Mouse (Mus musculus): ENCODE measurements around the gene Trim31. TPM values are rescaled to one million over a fixed set of nuclear protein-coding genes. Genes with fewer than 3 reads are reported as not detected.
"Not testable (repeated sequence)": the region's sequence is repeated elsewhere in the genome, so short reads cannot be mapped to it uniquely, and the experiment has no call there.

Gene Trim31
- polyA plus RNA-seq, 1 experiment from 2014 or later: not detected

DNA sequence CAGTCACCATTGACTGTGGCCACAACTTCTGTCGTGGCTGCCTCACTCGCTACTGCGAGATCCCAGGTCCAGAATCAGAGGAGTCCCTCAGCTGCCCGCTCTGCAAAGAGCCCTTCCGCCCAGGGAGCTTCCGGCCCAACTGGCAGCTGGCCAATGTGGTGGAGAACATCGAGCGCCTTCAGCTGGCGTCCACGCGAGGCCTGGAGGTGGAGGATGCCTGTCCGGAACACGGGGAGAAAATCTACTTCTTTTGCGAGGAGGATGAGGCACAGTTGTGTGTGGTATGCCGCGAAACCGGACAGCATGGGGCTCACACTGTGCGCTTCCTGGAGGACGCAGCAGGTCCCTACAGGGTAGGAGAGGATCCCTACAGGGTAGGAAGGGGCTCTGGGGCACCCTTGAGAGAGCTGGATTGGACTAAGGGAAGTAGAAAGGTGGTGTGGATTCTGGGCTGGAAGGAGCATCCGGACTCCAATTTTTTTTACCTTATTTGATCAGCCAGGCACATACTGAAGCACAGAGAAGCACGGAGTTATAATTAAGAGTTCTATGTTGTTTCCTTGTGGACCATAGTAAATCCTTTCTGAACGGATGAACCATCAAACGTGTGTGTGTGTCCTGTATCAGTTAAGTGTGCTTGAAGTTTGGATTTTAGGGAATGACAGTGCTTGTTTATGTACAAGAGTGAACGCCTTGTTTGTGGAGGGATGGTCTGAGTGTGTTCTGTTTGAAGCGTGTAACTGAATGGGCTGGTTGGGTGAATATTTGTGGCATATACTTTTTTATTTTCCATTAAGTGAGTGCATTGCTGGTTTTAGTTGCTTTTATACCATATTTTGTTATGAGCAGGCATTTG is 27.7 kb upstream of the Trim31 start:
- H3K4me1 ChIP-seq (replicated peaks): peaks cover 7% of the 10 kb centered on the region
- no peaks in the 10 kb centered on the region for H3K9me3 ChIP-seq
- 78% methylated on average over 25 of the region's 25 CpGs for WGBS
- no peak overlapping the region for H3K4me3 ChIP-seq (replicated peaks)
- no peak overlapping the region for H3K9ac ChIP-seq (replicated peaks)
- no peak overlapping the region for H3K27ac ChIP-seq
- no peak overlapping the region for H3K4me2 ChIP-seq (replicated peaks)
- no peak for ATAC-seq
- peaks cover 17% of the 10 kb centered on the region for H3K27me3 ChIP-seq
- H3K36me3 ChIP-seq: no peaks in the 10 kb centered on the region

- no peak overlapping the region for H3K4me3 ChIP-seq (replicated peaks)
- no peaks in the 10 kb centered on the region for H3K36me3 ChIP-seq
- WGBS: 77% methylated on average over 4 of the region's 4 CpGs
- no peak overlapping the region for H3K9ac ChIP-seq (replicated peaks)
- ATAC-seq: no peak
- no peak overlapping the region for H3K27ac ChIP-seq
- no peaks in the 10 kb centered on the region for H3K4me1 ChIP-seq (replicated peaks)
- H3K9me3 ChIP-seq: no peaks in the 10 kb centered on the region
- no peaks in the 10 kb centered on the region for H3K27me3 ChIP-seq
- no peak overlapping the region for H3K4me2 ChIP-seq (replicated peaks)
Measured at GRCm38 (mm10) chr17:36874636-36875035, 23.3 kb upstream of the Trim31 start.

- H3K4me2 ChIP-seq (replicated peaks): no peak overlapping the region
- H3K9me3 ChIP-seq: no peaks in the 10 kb centered on the region
- no peaks in the 10 kb centered on the region for H3K27me3 ChIP-seq
- H3K4me1 ChIP-seq (replicated peaks): no peaks in the 10 kb centered on the region
- H3K9ac ChIP-seq (replicated peaks): no peak overlapping the region
- H3K27ac ChIP-seq: no peak overlapping the region
- H3K36me3 ChIP-seq: no peaks in the 10 kb centered on the region
- 85% methylated on average over 2 of the region's 2 CpGs for WGBS
- no peak overlapping the region for H3K4me3 ChIP-seq (replicated peaks)
- no peak for ATAC-seq
Measured at GRCm38 (mm10) chr17:36883350-36883749, 14.6 kb upstream of the Trim31 start.

DNA sequence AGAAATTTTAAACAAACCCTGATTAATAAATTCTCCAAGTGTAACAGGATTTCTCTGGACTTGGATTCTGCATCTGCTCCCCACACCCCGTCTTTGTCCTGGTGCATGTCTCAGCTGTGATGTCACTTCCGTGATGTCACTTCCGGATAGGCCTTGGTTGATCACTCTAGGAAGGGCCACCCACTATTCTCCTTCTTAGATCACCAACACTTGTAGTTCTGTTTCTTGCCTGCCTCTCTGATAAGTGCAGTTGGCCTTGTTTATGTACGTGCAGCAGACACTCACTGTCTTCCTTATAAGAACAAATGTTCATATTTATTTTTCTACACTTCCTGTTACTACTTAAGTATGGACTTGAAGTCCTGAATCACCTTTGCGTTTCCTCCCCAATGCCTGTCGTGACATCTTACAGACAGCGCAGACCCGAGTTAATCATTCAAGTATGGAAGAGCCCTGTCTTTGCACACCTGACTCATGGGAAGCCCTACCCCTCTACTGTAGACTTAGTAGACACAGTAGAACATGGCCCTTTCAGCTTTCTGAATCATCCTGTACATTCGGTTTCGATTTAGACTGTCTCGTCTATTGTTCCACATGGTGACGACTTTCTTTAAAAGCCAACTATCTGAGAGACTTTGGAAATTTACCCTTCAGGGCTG is 12.7 kb upstream of the Trim31 start:
- Histone ChIP-seq H3K27me3 (no peaks in the 10 kb centered on the region), H3K4me3 (replicated peaks) (no peak overlapping the region), H3K27ac (no peak overlapping the region), H3K36me3 (no peaks in the 10 kb centered on the region), H3K4me1 (replicated peaks) (no peaks in the 10 kb centered on the region), H3K4me2 (replicated peaks) (no peak overlapping the region), H3K9ac (replicated peaks) (no peak overlapping the region), H3K9me3 (no peaks in the 10 kb centered on the region)
- no peak for ATAC-seq
- WGBS: 94% methylated on average over 12 of the region's 12 CpGs

DNA sequence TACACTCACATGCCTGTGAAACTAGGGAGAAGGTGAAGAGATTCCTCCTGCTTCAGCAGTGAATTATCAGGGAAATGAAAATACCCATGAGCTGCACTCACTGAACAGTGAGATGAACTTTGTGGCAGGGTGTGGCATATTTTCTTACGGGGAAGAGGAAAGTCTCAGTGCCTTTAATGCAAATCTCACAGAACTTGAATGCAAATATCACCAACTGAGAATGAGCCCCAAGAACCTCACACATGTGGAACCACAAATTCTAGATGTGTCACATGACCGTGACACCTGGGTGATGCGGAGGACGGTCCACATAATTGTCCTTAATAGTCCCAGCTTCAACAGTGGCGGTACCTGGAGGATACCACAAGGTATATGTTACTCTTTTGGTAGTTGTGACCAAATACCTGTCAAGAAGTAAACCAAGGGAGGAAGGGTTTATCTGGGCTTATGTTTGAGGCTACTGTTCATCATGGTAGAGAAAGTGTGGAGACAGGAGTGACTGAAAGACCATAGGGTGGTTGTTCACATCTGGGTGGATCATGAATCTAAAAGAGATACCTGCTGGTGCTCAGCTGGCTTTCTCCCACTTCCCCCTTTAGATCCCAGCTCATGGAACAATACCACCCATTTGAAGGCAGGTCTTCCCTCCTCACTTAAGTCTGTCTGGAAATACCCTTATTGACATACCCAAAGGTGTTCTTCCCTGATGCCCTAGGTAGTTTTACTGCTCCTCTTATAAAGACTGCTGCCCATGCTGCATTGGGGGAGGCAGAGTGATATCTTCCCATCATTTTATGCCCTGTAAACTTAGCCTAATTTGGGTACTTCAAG is 7.6 kb upstream of the Trim31 start, which contains the start of gene Trim40:
Gene Trim40 (minus strand): TSS at position 51 of the 831 bp plus-strand sequence.
- ATAC-seq: no peak
- Histone ChIP-seq H3K27ac (no peak within 1 kb of the TSS), H3K9ac (replicated peaks) (no peak within 1 kb of the TSS), H3K9me3 (no peaks in the 10 kb centered on the region), H3K4me3 (replicated peaks) (no peak within 1 kb of the TSS), H3K4me1 (replicated peaks) (no peaks in the 10 kb centered on the region), H3K36me3 (no peaks in the 10 kb centered on the region), H3K4me2 (replicated peaks) (no peak within 1 kb of the TSS), H3K27me3 (peaks cover 4% of the 10 kb centered on the region; the same call in 1 of the 2 replicates)
- WGBS: 89% methylated on average over 5 of the region's 5 CpGs

DNA sequence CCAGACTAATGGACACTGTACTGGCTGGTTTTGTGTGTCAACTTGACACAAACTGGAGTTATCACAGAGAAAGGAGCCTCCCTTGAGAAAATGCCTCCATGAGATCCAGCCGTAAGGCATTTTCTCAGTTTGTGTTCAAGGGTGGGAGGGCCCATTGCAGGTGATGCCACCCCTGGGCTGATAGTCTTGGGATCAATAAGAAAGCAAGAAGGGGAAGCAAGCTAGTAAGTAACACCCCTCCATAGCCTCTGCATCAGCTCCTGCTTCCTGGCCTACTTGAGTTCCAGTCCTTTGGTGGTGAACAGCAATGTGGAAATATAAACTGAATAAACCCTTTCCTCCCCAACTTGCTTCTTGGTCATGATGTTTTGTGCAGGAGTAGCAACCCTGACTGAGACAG is 6.4 kb upstream of the Trim31 start:
- not testable (repeated sequence) for H3K9ac ChIP-seq (replicated peaks); H3K27me3 ChIP-seq; H3K4me3 ChIP-seq (replicated peaks); H3K27ac ChIP-seq; H3K4me2 ChIP-seq (replicated peaks); H3K36me3 ChIP-seq; H3K4me1 ChIP-seq (replicated peaks); ATAC-seq; H3K9me3 ChIP-seq
- 92% methylated on average over 1 of the region's 1 CpGs for WGBS

GRCm38 (mm10) chr17:36892362-36892761 is 5.6 kb upstream of the Trim31 start:
- H3K9me3 ChIP-seq: no peaks in the 10 kb centered on the region
- H3K4me2 ChIP-seq (replicated peaks): no peak overlapping the region
- peak; percentile 60; the same call in 1 of the 2 replicates for ATAC-seq
- H3K9ac ChIP-seq (replicated peaks): no peak overlapping the region
- H3K4me1 ChIP-seq (replicated peaks): no peaks in the 10 kb centered on the region
- no peak overlapping the region for H3K27ac ChIP-seq
- 15% methylated on average over 2 of the region's 2 CpGs for WGBS
- H3K4me3 ChIP-seq (replicated peaks): no peak overlapping the region
- H3K36me3 ChIP-seq: no peaks in the 10 kb centered on the region
- peaks cover 4% of the 10 kb centered on the region; the same call in 1 of the 2 replicates for H3K27me3 ChIP-seq

GRCm38 (mm10) chr17:36893387-36893786 is 4.5 kb upstream of the Trim31 start:
- Histone ChIP-seq H3K27me3 (peaks cover 4% of the 10 kb centered on the region; the same call in 1 of the 2 replicates), H3K9me3 (no peaks in the 10 kb centered on the region), H3K27ac (no peak overlapping the region), H3K4me2 (replicated peaks) (no peak overlapping the region), H3K4me1 (replicated peaks) (no peaks in the 10 kb centered on the region), H3K4me3 (replicated peaks) (no peak overlapping the region), H3K9ac (replicated peaks) (no peak overlapping the region), H3K36me3 (no peaks in the 10 kb centered on the region)
- WGBS: 82% methylated on average over 5 of the region's 5 CpGs
- ATAC-seq: no peak

DNA sequence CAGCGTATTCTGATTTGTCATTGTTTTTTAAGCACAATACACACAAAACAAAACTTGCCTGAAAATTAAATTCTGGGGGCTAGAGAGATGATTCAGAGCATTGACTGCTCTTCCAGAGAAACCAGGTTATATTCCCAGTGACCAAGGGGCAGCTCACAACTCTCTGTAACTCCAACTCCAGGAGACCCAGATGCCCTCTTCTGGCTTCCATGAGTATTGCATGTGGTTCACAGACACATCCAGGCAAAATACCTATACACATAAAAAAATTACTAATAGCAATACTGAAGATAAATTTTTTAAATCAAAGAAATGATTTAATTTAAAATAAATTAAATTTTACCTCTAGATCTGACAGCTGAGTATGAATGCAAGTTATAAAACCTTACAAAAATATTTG is 1.3 kb upstream of the Trim31 start:
- Histone ChIP-seq H3K4me1 (replicated peaks) (no peaks in the 10 kb centered on the region), H3K27me3 (peaks cover 2% of the 10 kb centered on the region; the same call in 1 of the 2 replicates), H3K4me3 (replicated peaks) (no peak overlapping the region), H3K4me2 (replicated peaks) (no peak overlapping the region), H3K9ac (replicated peaks) (no peak overlapping the region), H3K27ac (no peak overlapping the region), H3K36me3 (no peaks in the 10 kb centered on the region), H3K9me3 (no peaks in the 10 kb centered on the region)
- ATAC-seq: no peak
- WGBS: 91% methylated on average over 1 of the region's 1 CpGs

- no peaks in the 10 kb centered on the region for H3K9me3 ChIP-seq
- no peak for ATAC-seq
- H3K27me3 ChIP-seq: no peaks in the 10 kb centered on the region
- H3K27ac ChIP-seq: no peak overlapping the region
- no peak overlapping the region for H3K9ac ChIP-seq (replicated peaks)
- H3K4me1 ChIP-seq (replicated peaks): no peaks in the 10 kb centered on the region
- H3K4me2 ChIP-seq (replicated peaks): no peak overlapping the region
- H3K4me3 ChIP-seq (replicated peaks): no peak overlapping the region
- no peaks in the 10 kb centered on the region for H3K36me3 ChIP-seq
Measured at GRCm38 (mm10) chr17:36897065-36897464, 853 bp upstream of the Trim31 start.

DNA sequence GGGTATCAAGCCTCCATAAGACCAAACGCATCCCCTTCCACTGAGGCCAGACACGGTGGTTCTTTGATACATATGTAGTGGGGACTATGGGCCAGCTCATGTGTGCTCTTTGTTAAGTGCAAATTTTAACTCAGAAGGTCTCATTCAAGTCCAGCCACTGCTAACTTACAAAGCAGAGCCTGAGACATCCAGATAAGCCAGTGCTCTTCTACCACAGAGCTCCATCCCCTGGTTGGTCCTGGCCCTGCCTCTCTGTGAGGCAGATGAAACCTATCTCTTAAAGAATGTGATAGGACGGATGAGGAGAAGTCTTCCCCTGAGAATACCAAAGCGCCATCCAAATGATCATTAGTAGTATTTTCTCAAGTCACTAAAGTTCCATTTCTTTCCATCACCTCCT is 1.5 kb downstream of the Trim31 start:
- ATAC-seq: no peak
- H3K9me3 ChIP-seq: no peaks in the 10 kb centered on the region

GRCm38 (mm10) chr17:36900001-36900400 is 2.1 kb downstream of the Trim31 start:
- no peak overlapping the region for H3K4me2 ChIP-seq (replicated peaks)
- H3K27ac ChIP-seq: no peak overlapping the region
- H3K36me3 ChIP-seq: no peaks in the 10 kb centered on the region
- H3K4me3 ChIP-seq (replicated peaks): no peak overlapping the region
- no peak overlapping the region for H3K9ac ChIP-seq (replicated peaks)
- no peaks in the 10 kb centered on the region for H3K9me3 ChIP-seq
- ATAC-seq: no peak
- no peaks in the 10 kb centered on the region for H3K4me1 ChIP-seq (replicated peaks)
- 92% methylated on average over 5 of the region's 5 CpGs for WGBS
- no peaks in the 10 kb centered on the region for H3K27me3 ChIP-seq

More for the DNA sequence above, 1.5 kb downstream of the Trim31 start:
- 86% methylated on average over 4 of the region's 4 CpGs for WGBS
- Histone ChIP-seq H3K36me3 (no peaks in the 10 kb centered on the region), H3K4me2 (replicated peaks) (no peak overlapping the region), H3K27ac (no peak overlapping the region), H3K9ac (replicated peaks) (no peak overlapping the region), H3K4me1 (replicated peaks) (no peaks in the 10 kb centered on the region), H3K4me3 (replicated peaks) (no peak overlapping the region), H3K27me3 (no peaks in the 10 kb centered on the region)

All from midbrain, embryonic 13.5 days (tissue).